Mouse (Mus musculus): ENCODE data around the gene Fars2. TPM values are rescaled to one million over a fixed set of nuclear protein-coding genes. Genes with fewer than 3 reads are reported as not detected.
"Not testable (repeated sequence)": the region's sequence is repeated elsewhere in the genome, so short reads cannot be mapped to it uniquely, and the experiment has no call there.

Fars2 gene
- polyA plus RNA-seq, 1 experiment from 2014 or later, result 33.0 TPM

DNA sequence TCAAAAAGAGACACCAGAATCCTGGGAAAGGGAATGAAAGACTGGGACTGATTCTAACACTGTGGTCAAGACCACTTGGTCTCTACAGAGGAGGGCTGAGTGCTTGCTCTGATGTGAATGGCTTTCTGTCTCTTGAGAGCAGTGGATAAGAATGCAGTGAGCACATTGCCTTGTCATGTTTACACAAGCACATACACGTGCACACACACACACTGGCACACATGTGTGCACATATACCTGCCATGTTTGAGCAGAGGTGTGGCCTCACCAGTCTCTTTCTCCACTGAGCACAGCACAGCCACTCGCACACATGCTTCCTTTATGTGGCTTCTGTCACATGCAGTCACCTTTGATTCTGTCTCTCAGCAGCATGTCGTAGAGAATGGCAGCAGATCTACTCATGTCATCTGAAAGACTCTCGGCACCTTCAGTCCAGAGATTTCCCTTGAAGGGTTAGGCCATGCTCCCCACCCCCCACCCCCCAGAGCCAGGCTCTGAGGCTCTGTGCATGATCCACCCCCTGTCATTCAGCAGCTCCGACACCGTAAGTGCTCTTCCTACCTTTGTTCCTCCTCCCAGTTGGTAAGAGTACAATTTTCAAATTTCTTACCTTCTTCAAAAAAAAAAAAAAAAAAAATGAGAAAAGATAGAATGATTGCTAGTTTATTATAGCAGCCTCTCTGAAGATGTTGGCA is 313.4 kb downstream of the Fars2 start:
- peak overlapping the region; percentile 63; the same call in 1 of the 2 replicates for H3K27ac ChIP-seq (replicated peaks; ENCODE audit: low read depth, low read length)
- no peak overlapping the region for H3K4me2 ChIP-seq (ENCODE audit: low read length)
- no peak for ATAC-seq (ENCODE audit: low FRiP score, low TSS enrichment)
- peaks cover 12% of the 10 kb centered on the region; the same call in 1 of the 2 replicates for H3K4me1 ChIP-seq (ENCODE audit: control insufficient read depth, insufficient read depth, low read length)
- H3K9ac ChIP-seq (replicated peaks; ENCODE audit: low read length), result no peak overlapping the region
- H3K4me3 ChIP-seq (replicated peaks; ENCODE audit: low read depth, low read length), result no peak overlapping the region
- DNase-seq, result no peak
- 61% methylated on average over 6 of the region's 6 CpGs for WGBS
- H3K36me3 ChIP-seq (ENCODE audit: control insufficient read depth, insufficient read depth, low read length), result no peaks in the 10 kb centered on the region
- no peaks in the 10 kb centered on the region for H3K27me3 ChIP-seq (ENCODE audit: control insufficient read depth, insufficient read depth, low read length)
- no peaks in the 10 kb centered on the region for H3K9me3 ChIP-seq (ENCODE audit: control insufficient read depth, low read length)

DNA sequence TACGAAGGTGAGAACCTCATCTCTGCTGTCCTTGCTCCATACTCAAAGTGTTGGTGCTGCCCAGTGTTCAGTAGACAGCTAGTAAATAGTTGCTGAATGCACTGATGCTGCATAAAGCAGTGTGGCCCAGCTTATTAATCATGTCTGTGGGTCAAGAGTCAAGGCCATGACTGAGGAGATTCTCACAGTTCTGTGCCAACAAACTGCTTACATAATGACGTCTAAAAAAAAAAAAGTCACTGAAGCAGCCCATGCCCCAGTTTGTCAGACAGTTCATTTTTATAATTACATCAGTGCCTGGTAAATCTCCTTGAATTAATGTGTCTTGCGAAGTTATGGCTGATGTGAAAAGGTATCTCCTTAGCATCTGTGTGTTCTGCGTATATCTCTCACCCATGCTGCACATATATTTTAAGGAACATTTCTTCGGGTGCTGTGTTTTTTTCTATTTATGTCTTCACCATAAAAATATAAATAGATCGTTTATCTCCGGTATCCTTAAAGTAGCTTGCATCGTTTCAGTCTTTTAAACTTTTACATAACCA is 314.8 kb downstream of the Fars2 start:
- DNase-seq (no peak), ATAC-seq (ENCODE audit: low FRiP score, low TSS enrichment) (no peak)

GRCm38 (mm10) chr13:36444748-36445423 is 327.7 kb downstream of the Fars2 start:
- Histone ChIP-seq H3K27ac (replicated peaks; ENCODE audit: low read depth, low read length) (no peak overlapping the region), H3K9ac (replicated peaks; ENCODE audit: low read length) (no peak overlapping the region), H3K9me3 (ENCODE audit: control insufficient read depth, low read length) (no peaks in the 10 kb centered on the region), H3K4me1 (ENCODE audit: control insufficient read depth, insufficient read depth, low read length) (no peaks in the 10 kb centered on the region), H3K27me3 (ENCODE audit: control insufficient read depth, insufficient read depth, low read length) (no peaks in the 10 kb centered on the region), H3K4me2 (ENCODE audit: low read length) (no peak overlapping the region), H3K36me3 (ENCODE audit: control insufficient read depth, insufficient read depth, low read length) (no peaks in the 10 kb centered on the region), H3K4me3 (replicated peaks; ENCODE audit: low read depth, low read length) (no peak overlapping the region)
- DNase-seq (no peak), ATAC-seq (ENCODE audit: low FRiP score, low TSS enrichment) (no peak)
- WGBS, result 56% methylated on average over 4 of the region's 4 CpGs

More for the DNA sequence above, 314.8 kb downstream of the Fars2 start:
- no peak overlapping the region for H3K4me2 ChIP-seq (ENCODE audit: low read length)
- no peak overlapping the region for H3K27ac ChIP-seq (replicated peaks; ENCODE audit: low read depth, low read length)
- H3K27me3 ChIP-seq (ENCODE audit: control insufficient read depth, insufficient read depth, low read length), result no peaks in the 10 kb centered on the region
- H3K4me3 ChIP-seq (replicated peaks; ENCODE audit: low read depth, low read length), result no peak overlapping the region
- 92% methylated on average over 8 of the region's 8 CpGs for WGBS
- no peaks in the 10 kb centered on the region for H3K36me3 ChIP-seq (ENCODE audit: control insufficient read depth, insufficient read depth, low read length)
- no peaks in the 10 kb centered on the region for H3K9me3 ChIP-seq (ENCODE audit: control insufficient read depth, low read length)
- H3K9ac ChIP-seq (replicated peaks; ENCODE audit: low read length), result no peak overlapping the region
- peaks cover 12% of the 10 kb centered on the region; the same call in 1 of the 2 replicates for H3K4me1 ChIP-seq (ENCODE audit: control insufficient read depth, insufficient read depth, low read length)

GRCm38 (mm10) chr13:36447947-36448346 is 330.7 kb downstream of the Fars2 start:
- no peak overlapping the region for H3K4me2 ChIP-seq (ENCODE audit: low read length)
- WGBS, result 51% methylated on average over 4 of the region's 4 CpGs

GRCm38 (mm10) chr13:36448565-36448964 is 331.4 kb downstream of the Fars2 start:
- WGBS, result 72% methylated on average over 7 of the region's 7 CpGs
- Histone ChIP-seq H3K4me2 (ENCODE audit: low read length) (no peak overlapping the region), H3K27me3 (ENCODE audit: control insufficient read depth, insufficient read depth, low read length) (no peaks in the 10 kb centered on the region), H3K4me1 (ENCODE audit: control insufficient read depth, insufficient read depth, low read length) (no peaks in the 10 kb centered on the region), H3K36me3 (ENCODE audit: control insufficient read depth, insufficient read depth, low read length) (no peaks in the 10 kb centered on the region), H3K9me3 (ENCODE audit: control insufficient read depth, low read length) (no peaks in the 10 kb centered on the region), H3K27ac (replicated peaks; ENCODE audit: low read depth, low read length) (no peak overlapping the region), H3K9ac (replicated peaks; ENCODE audit: low read length) (no peak overlapping the region), H3K4me3 (replicated peaks; ENCODE audit: low read depth, low read length) (no peak overlapping the region)
- no peak for DNase-seq
- no peak for ATAC-seq (ENCODE audit: low FRiP score, low TSS enrichment)

More at GRCm38 (mm10) chr13:36447947-36448346, 330.7 kb downstream of the Fars2 start:
- Histone ChIP-seq H3K4me1 (ENCODE audit: control insufficient read depth, insufficient read depth, low read length) (no peaks in the 10 kb centered on the region), H3K27me3 (ENCODE audit: control insufficient read depth, insufficient read depth, low read length) (no peaks in the 10 kb centered on the region), H3K36me3 (ENCODE audit: control insufficient read depth, insufficient read depth, low read length) (no peaks in the 10 kb centered on the region), H3K9ac (replicated peaks; ENCODE audit: low read length) (no peak overlapping the region), H3K4me3 (replicated peaks; ENCODE audit: low read depth, low read length) (no peak overlapping the region), H3K27ac (replicated peaks; ENCODE audit: low read depth, low read length) (no peak overlapping the region), H3K9me3 (ENCODE audit: control insufficient read depth, low read length) (no peaks in the 10 kb centered on the region)
- DNase-seq (no peak), ATAC-seq (ENCODE audit: low FRiP score, low TSS enrichment) (no peak)

DNA sequence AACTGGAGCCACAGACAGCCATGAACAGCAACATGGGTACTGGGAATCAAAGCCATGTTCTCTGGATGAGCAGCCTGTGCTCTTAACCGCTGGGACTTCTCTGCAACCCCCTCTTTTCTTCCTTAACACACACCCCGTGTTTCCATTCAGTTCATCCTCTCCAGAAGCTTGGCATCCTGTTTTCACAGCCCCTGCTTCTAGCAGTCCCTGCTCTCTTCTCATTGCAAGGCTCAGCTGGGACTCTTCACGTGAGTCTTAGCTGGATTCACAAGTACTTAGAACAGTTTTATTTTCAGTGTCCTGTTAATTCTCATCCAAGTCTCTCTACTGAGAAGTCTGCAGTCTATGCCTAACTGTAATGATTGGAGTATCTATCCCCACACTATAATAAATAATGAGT is 334.2 kb downstream of the Fars2 start:
- Histone ChIP-seq H3K4me3 (replicated peaks; ENCODE audit: low read depth, low read length) (no peak overlapping the region), H3K36me3 (ENCODE audit: control insufficient read depth, insufficient read depth, low read length) (no peaks in the 10 kb centered on the region), H3K9me3 (ENCODE audit: control insufficient read depth, low read length) (no peaks in the 10 kb centered on the region), H3K27me3 (ENCODE audit: control insufficient read depth, insufficient read depth, low read length) (no peaks in the 10 kb centered on the region), H3K4me2 (ENCODE audit: low read length) (no peak overlapping the region), H3K4me1 (ENCODE audit: control insufficient read depth, insufficient read depth, low read length) (no peaks in the 10 kb centered on the region), H3K27ac (replicated peaks; ENCODE audit: low read depth, low read length) (no peak overlapping the region), H3K9ac (replicated peaks; ENCODE audit: low read length) (no peak overlapping the region)
- DNase-seq, result no peak
- no peak for ATAC-seq (ENCODE audit: low FRiP score, low TSS enrichment)
- 78% methylated on average over 3 of the region's 3 CpGs for WGBS

- no peaks in the 10 kb centered on the region for H3K9me3 ChIP-seq (ENCODE audit: control insufficient read depth, low read length)
- no peak overlapping the region for H3K9ac ChIP-seq (replicated peaks; ENCODE audit: low read length)
- no peaks in the 10 kb centered on the region for H3K4me1 ChIP-seq (ENCODE audit: control insufficient read depth, insufficient read depth, low read length)
- no peaks in the 10 kb centered on the region for H3K27me3 ChIP-seq (ENCODE audit: control insufficient read depth, insufficient read depth, low read length)
- no peaks in the 10 kb centered on the region for H3K36me3 ChIP-seq (ENCODE audit: control insufficient read depth, insufficient read depth, low read length)
- H3K27ac ChIP-seq (replicated peaks; ENCODE audit: low read depth, low read length), result no peak overlapping the region
- DNase-seq (no peak), ATAC-seq (ENCODE audit: low FRiP score, low TSS enrichment) (no peak)
- H3K4me2 ChIP-seq (ENCODE audit: low read length), result no peak overlapping the region
- no peak overlapping the region for H3K4me3 ChIP-seq (replicated peaks; ENCODE audit: low read depth, low read length)
- WGBS, result 71% methylated on average over 3 of the region's 3 CpGs
Observed at GRCm38 (mm10) chr13:36460473-36460872, 343.3 kb downstream of the Fars2 start.

- ATAC-seq (ENCODE audit: low FRiP score, low TSS enrichment) (no peak), DNase-seq (no peak)
- no peaks in the 10 kb centered on the region for H3K36me3 ChIP-seq (ENCODE audit: control insufficient read depth, insufficient read depth, low read length)
- H3K4me2 ChIP-seq (ENCODE audit: low read length), result no peak overlapping the region
- no peaks in the 10 kb centered on the region for H3K27me3 ChIP-seq (ENCODE audit: control insufficient read depth, insufficient read depth, low read length)
- no peak overlapping the region for H3K9ac ChIP-seq (replicated peaks; ENCODE audit: low read length)
- H3K27ac ChIP-seq (replicated peaks; ENCODE audit: low read depth, low read length), result no peak overlapping the region
- H3K4me1 ChIP-seq (ENCODE audit: control insufficient read depth, insufficient read depth, low read length), result no peaks in the 10 kb centered on the region
- no peaks in the 10 kb centered on the region for H3K9me3 ChIP-seq (ENCODE audit: control insufficient read depth, low read length)
- H3K4me3 ChIP-seq (replicated peaks; ENCODE audit: low read depth, low read length), result no peak overlapping the region
Observed at GRCm38 (mm10) chr13:36463669-36464068, 346.5 kb downstream of the Fars2 start.

DNA sequence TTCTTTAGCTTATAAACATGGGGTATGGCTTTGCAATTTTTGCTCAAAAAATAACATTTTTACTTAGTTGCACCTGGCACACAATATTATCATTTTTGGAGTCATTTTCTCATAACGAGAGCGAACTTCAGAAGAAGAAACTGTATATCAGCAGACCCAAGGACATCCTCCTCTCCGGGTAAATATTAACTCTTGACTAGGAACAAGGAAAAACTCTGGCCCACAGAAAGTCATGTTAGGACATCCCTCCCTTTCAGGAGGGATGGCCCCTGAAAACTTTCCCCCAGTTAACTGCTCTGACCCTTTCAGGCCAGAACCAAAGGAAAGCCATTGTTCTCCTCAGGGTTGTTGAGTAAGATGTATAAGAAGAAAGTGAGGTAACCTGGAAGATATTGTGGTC is 348.9 kb downstream of the Fars2 start:
- not testable (repeated sequence) for H3K4me2 ChIP-seq (ENCODE audit: low read length); ATAC-seq (ENCODE audit: low FRiP score, low TSS enrichment); H3K4me1 ChIP-seq (ENCODE audit: control insufficient read depth, insufficient read depth, low read length); H3K9ac ChIP-seq (replicated peaks; ENCODE audit: low read length); H3K9me3 ChIP-seq (ENCODE audit: control insufficient read depth, low read length); H3K4me3 ChIP-seq (replicated peaks; ENCODE audit: low read depth, low read length); H3K27me3 ChIP-seq (ENCODE audit: control insufficient read depth, insufficient read depth, low read length); DNase-seq; H3K27ac ChIP-seq (replicated peaks; ENCODE audit: low read depth, low read length); H3K36me3 ChIP-seq (ENCODE audit: control insufficient read depth, insufficient read depth, low read length)
- 95% methylated on average over 3 of the region's 3 CpGs for WGBS
